Mouse (Mus musculus) neural tube, embryonic 12.5 days (tissue): ENCODE results near the gene Hist1h4c. TPM values are rescaled to one million over a fixed set of nuclear protein-coding genes. Genes with fewer than 3 reads are reported as not detected.

Source experiments
- ATAC-seq: fragments of 200-750 bp; cut with Nextera tagmentation; 2 replicates; pipeline ENCODE4 v1.8.0; 2017; ENCODE audit warnings: low read depth, mild to moderate bottlenecking, moderate TSS enrichment, moderate library complexity; ENCODE audit not compliant: low FRiP score
- H3K27ac ChIP-seq: fragments of 300-500 bp; sonication (generic); 2 replicates; pipeline ENCODE4 v1.5.1; 2016
- H3K27me3 ChIP-seq: fragments of 300-500 bp; sonication (generic); replicated peaks from 2 replicates; pipeline ENCODE4 v1.6.1; 2016; ENCODE audit warnings: mild to moderate bottlenecking
- H3K36me3 ChIP-seq: fragments of 300-500 bp; sonication (generic); 2 replicates; pipeline ENCODE4 v1.6.1; 2016; ENCODE audit warnings: mild to moderate bottlenecking
- H3K4me1 ChIP-seq: fragments of 300-500 bp; sonication (generic); 2 replicates; pipeline ENCODE4 v1.6.1; 2016
- H3K4me2 ChIP-seq: fragments of 300-500 bp; sonication (generic); replicated peaks from 2 replicates; pipeline ENCODE4 v1.6.1; 2016; ENCODE audit warnings: mild to moderate bottlenecking
- H3K4me3 ChIP-seq: fragments of 300-500 bp; sonication (generic); 2 replicates; pipeline ENCODE4 v1.5.1; 2016
- H3K9ac ChIP-seq: fragments of 300-500 bp; sonication (generic); 2 replicates; pipeline ENCODE4 v1.6.1; 2016; ENCODE audit warnings: mild to moderate bottlenecking
- H3K9me3 ChIP-seq: fragments of 300-500 bp; sonication (generic); 2 replicates; pipeline ENCODE4 v1.6.1; 2016; ENCODE audit warnings: mild to moderate bottlenecking
- WGBS: fragments of 180-500 bp; shearing (Covaris S2); methylation state at CpG from one replicate; pipeline ENCODE4 v1.1.7; 2016; 5-methylcytosine and 5-hydroxymethylcytosine counted together
- polyA plus RNA-seq: library from polyadenylated mRNA; unstranded; fragments of >200 nt; fragmentation: Nextera tagmentation; extraction: Ambion mirVana; gene quantifications from 2 replicates; pipeline ENCODE4 v1.2.1, GENCODE M21; 2016

Hist1h4c gene
- polyA plus RNA-seq, 1 experiment from 2014 or later: 5.1 TPM

- no peak for ATAC-seq
- Histone ChIP-seq H3K4me2 (peak overlapping the region; percentile 97), H3K27me3 (no peaks in the 10 kb centered on the region), H3K9me3 (no peaks in the 10 kb centered on the region), H3K36me3 (no peaks in the 10 kb centered on the region), H3K4me1 (peaks cover 10% of the 10 kb centered on the region), H3K4me3 (peak overlapping the region; percentile 48), H3K27ac (peak overlapping the region; percentile 90), H3K9ac (peak overlapping the region; percentile 73)
- WGBS: 33% methylated on average over 13 of the region's 13 CpGs
These were observed 42.1 kb upstream of the Hist1h4c start for GRCm38 (mm10) chr13:23740256-23740840.

GRCm38 (mm10) chr13:23739922-23740252, 41.6 kb upstream of the Hist1h4c start:
- Histone ChIP-seq H3K9me3 (no peaks in the 10 kb centered on the region), H3K27me3 (no peaks in the 10 kb centered on the region), H3K36me3 (no peaks in the 10 kb centered on the region), H3K4me1 (peaks cover 10% of the 10 kb centered on the region), H3K9ac (peak overlapping the region; percentile 73), H3K4me2 (peak overlapping the region; percentile 97), H3K4me3 (peak overlapping the region; percentile 48), H3K27ac (peak overlapping the region; percentile 90)
- 2% methylated on average over 14 of the region's 14 CpGs for WGBS
- no peak for ATAC-seq

GRCm38 (mm10) chr13:23739069-23739921, 41.0 kb upstream of the Hist1h4c start:
- under 1% methylated on average over 39 of the region's 39 CpGs for WGBS
- H3K27me3 ChIP-seq: no peaks in the 10 kb centered on the region
- peak overlapping the region; percentile 48 for H3K4me3 ChIP-seq
- no peaks in the 10 kb centered on the region for H3K36me3 ChIP-seq
- H3K27ac ChIP-seq: peak overlapping the region; percentile 90
- peak; percentile 91 for ATAC-seq
- H3K9ac ChIP-seq: peak overlapping the region; percentile 73
- peaks cover 10% of the 10 kb centered on the region for H3K4me1 ChIP-seq
- H3K9me3 ChIP-seq: no peaks in the 10 kb centered on the region
- H3K4me2 ChIP-seq: peak overlapping the region; percentile 97

GRCm38 (mm10) chr13:23738677-23739068, 40.4 kb upstream of the Hist1h4c start, which contains the start of gene Hist1h1c:
TSS of gene Hist1h1c (plus strand) at chr13:23738808.
- Histone ChIP-seq H3K4me1 (peaks cover 10% of the 10 kb centered on the region), H3K9ac (peak within 1 kb of the TSS; percentile 73), H3K27ac (peak within 1 kb of the TSS; percentile 90), H3K36me3 (no peaks in the 10 kb centered on the region), H3K4me2 (peak within 1 kb of the TSS; percentile 97), H3K9me3 (no peaks in the 10 kb centered on the region), H3K27me3 (no peaks in the 10 kb centered on the region), H3K4me3 (peak within 1 kb of the TSS; percentile 48)
- under 1% methylated on average over 36 of the region's 38 CpGs for WGBS
- ATAC-seq: peak; percentile 95

DNA sequence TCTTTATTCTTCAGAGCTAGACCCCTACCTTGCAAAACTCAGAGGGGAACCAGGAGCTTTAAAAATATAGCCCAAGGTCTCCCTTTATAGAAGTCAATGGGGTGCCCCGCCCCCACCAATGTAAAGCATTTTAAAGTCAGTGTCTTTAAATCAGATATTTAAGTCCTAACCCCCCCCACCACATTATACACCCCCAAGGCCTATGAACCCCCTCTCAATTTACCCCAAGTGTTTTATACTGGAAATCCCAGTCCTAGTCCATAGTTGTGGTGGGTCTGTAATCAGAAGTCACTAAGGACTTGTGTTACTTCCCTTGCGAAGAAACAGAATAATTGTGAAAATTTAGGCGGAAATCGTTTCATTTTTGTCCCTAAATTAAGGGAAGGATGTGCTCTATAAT, 39.8 kb upstream of the Hist1h4c start:
- H3K4me3 ChIP-seq: no peak overlapping the region

GRCm38 (mm10) chr13:23737091-23737490, 38.8 kb upstream of the Hist1h4c start:
- H3K4me1 ChIP-seq: peaks cover 10% of the 10 kb centered on the region
- H3K4me3 ChIP-seq: no peak overlapping the region
- H3K27ac ChIP-seq: no peak overlapping the region
- no peaks in the 10 kb centered on the region for H3K9me3 ChIP-seq
- no peaks in the 10 kb centered on the region for H3K27me3 ChIP-seq
- no peak overlapping the region for H3K9ac ChIP-seq
- 69% methylated on average over 5 of the region's 5 CpGs for WGBS
- no peak for ATAC-seq
- H3K36me3 ChIP-seq: no peaks in the 10 kb centered on the region
- H3K4me2 ChIP-seq: no peak overlapping the region

More for the DNA sequence above, 39.8 kb upstream of the Hist1h4c start:
- Histone ChIP-seq H3K4me1 (peaks cover 10% of the 10 kb centered on the region), H3K36me3 (no peaks in the 10 kb centered on the region), H3K4me2 (peak overlapping the region; percentile 97), H3K27ac (no peak overlapping the region; the same call in 1 of the 2 replicates), H3K9ac (0 out of 2 replicates have a peak overlapping the region, but pooled peaks have one; percentile 73), H3K9me3 (no peaks in the 10 kb centered on the region), H3K27me3 (no peaks in the 10 kb centered on the region)
- 23% methylated on average over 4 of the region's 4 CpGs for WGBS
- 0 out of 2 replicates have a peak, but pooled peaks have one; percentile 30 for ATAC-seq

- no peak overlapping the region for H3K9ac ChIP-seq
- no peaks in the 10 kb centered on the region for H3K36me3 ChIP-seq
- H3K27ac ChIP-seq: no peak overlapping the region
- ATAC-seq: no peak
- H3K27me3 ChIP-seq: no peaks in the 10 kb centered on the region
- H3K4me2 ChIP-seq: no peak overlapping the region
- no peaks in the 10 kb centered on the region for H3K4me1 ChIP-seq
- WGBS: 26% methylated on average over 8 of the region's 8 CpGs
- H3K9me3 ChIP-seq: no peaks in the 10 kb centered on the region
- no peak overlapping the region for H3K4me3 ChIP-seq
These were observed 34.0 kb upstream of the Hist1h4c start for GRCm38 (mm10) chr13:23732156-23732804.

- H3K4me3 ChIP-seq: no peak overlapping the region
- no peak overlapping the region for H3K27ac ChIP-seq
- 30% methylated on average over 8 of the region's 8 CpGs for WGBS
- no peaks in the 10 kb centered on the region for H3K9me3 ChIP-seq
- no peak overlapping the region for H3K4me2 ChIP-seq
- H3K27me3 ChIP-seq: no peaks in the 10 kb centered on the region
- no peaks in the 10 kb centered on the region for H3K4me1 ChIP-seq
- no peak overlapping the region for H3K9ac ChIP-seq
- ATAC-seq: no peak
- no peaks in the 10 kb centered on the region for H3K36me3 ChIP-seq
These were observed 32.2 kb upstream of the Hist1h4c start for GRCm38 (mm10) chr13:23730479-23730878.

GRCm38 (mm10) chr13:23729706-23730105, 31.5 kb upstream of the Hist1h4c start:
- Histone ChIP-seq H3K27ac (no peak overlapping the region), H3K9me3 (no peaks in the 10 kb centered on the region)
- ATAC-seq: no peak

GRCm38 (mm10) chr13:23729192-23729525, 30.9 kb upstream of the Hist1h4c start:
- WGBS: 95% methylated on average over 9 of the region's 9 CpGs
- no peak overlapping the region for H3K27ac ChIP-seq
- H3K9ac ChIP-seq: no peak overlapping the region
- no peaks in the 10 kb centered on the region for H3K4me1 ChIP-seq
- no peak overlapping the region for H3K4me2 ChIP-seq
- H3K4me3 ChIP-seq: no peak overlapping the region
- ATAC-seq: no peak
- H3K9me3 ChIP-seq: no peaks in the 10 kb centered on the region
- no peaks in the 10 kb centered on the region for H3K27me3 ChIP-seq
- no peaks in the 10 kb centered on the region for H3K36me3 ChIP-seq

More at GRCm38 (mm10) chr13:23729706-23730105, 31.5 kb upstream of the Hist1h4c start:
- H3K4me2 ChIP-seq: no peak overlapping the region
- no peaks in the 10 kb centered on the region for H3K27me3 ChIP-seq
- H3K4me3 ChIP-seq: no peak overlapping the region
- 90% methylated on average over 5 of the region's 5 CpGs for WGBS
- H3K9ac ChIP-seq: no peak overlapping the region
- H3K36me3 ChIP-seq: no peaks in the 10 kb centered on the region
- H3K4me1 ChIP-seq: no peaks in the 10 kb centered on the region

GRCm38 (mm10) chr13:23728472-23729191, 30.4 kb upstream of the Hist1h4c start:
- 91% methylated on average over 18 of the region's 18 CpGs for WGBS
- H3K9ac ChIP-seq: no peak overlapping the region
- H3K4me1 ChIP-seq: no peaks in the 10 kb centered on the region
- H3K27me3 ChIP-seq: no peaks in the 10 kb centered on the region
- H3K4me3 ChIP-seq: no peak overlapping the region
- no peak overlapping the region for H3K27ac ChIP-seq
- no peaks in the 10 kb centered on the region for H3K9me3 ChIP-seq
- H3K36me3 ChIP-seq: no peaks in the 10 kb centered on the region
- no peak for ATAC-seq
- H3K4me2 ChIP-seq: no peak overlapping the region

DNA sequence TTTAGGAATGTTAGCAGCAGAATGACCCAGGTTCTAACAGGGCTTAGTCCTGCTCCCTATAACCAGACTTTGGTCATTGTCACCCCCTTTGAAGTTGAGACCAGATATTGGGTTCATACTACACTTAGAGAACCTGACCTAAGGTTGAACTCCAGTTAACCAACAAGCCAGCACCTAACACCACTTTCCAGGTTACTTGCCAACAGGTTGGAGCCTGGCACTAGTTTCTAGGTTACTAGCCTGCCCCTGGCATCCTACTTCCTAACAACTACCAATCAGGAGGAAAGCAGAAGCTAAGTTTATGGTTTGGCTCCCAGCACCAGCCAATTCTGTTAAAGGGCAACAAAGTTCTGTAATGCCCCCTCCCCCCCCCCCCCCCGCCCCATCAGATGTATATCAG, 27.0 kb upstream of the Hist1h4c start:
- no peaks in the 10 kb centered on the region for H3K4me1 ChIP-seq
- no peak overlapping the region for H3K9ac ChIP-seq
- ATAC-seq: no peak
- H3K4me2 ChIP-seq: no peak overlapping the region
- H3K9me3 ChIP-seq: no peaks in the 10 kb centered on the region
- no peaks in the 10 kb centered on the region for H3K36me3 ChIP-seq
- H3K27ac ChIP-seq: no peak overlapping the region
- 33% methylated on average over 1 of the region's 1 CpGs for WGBS
- no peaks in the 10 kb centered on the region for H3K27me3 ChIP-seq
- H3K4me3 ChIP-seq: no peak overlapping the region
